14 mouse cellular contexts compared by ENCODE assay signal in genomic region chr8:125428979-125429690, GRCm38 (mm10).
DNase-seq lines count a peak whose midpoint lies in the region; ATAC-seq lines count a peak whose summit lies in the region.
"Had no signal": no experiment of that assay in that cellular context is flagged by ENCODE, and none has a peak within 500 bp of the region (broad histone marks: within the 10 kb centered on the region; RNA-seq: fewer than 3 reads in every experiment).

No protein-coding gene starts in this region.

- no peak overlapping the region for H3K4me2 ChIP-seq in hindbrain, embryonic 11.5 days (replicated peaks; ENCODE audit: low read depth, low read length)
- H3K4me2 ChIP-seq in neural tube, embryonic 13.5 days = no peak overlapping the region
- H3K4me2 ChIP-seq: embryonic facial prominence, embryonic 13.5 days had no signal

- peaks cover 33% of the 10 kb centered on the region for H3K4me1 ChIP-seq in heart, embryonic 10.5 days
- H3K4me1 ChIP-seq in hindbrain, embryonic 11.5 days (replicated peaks; ENCODE audit: control insufficient read depth, insufficient read depth, low read length) = peaks cover 5% of the 10 kb centered on the region
- peaks cover 33% of the 10 kb centered on the region for H3K4me1 ChIP-seq in neural tube, embryonic 13.5 days (replicated peaks)

- H3K9me3 ChIP-seq in heart, embryonic 10.5 days = no peaks in the 10 kb centered on the region
- H3K9me3 ChIP-seq in hindbrain, embryonic 11.5 days (ENCODE audit: control insufficient read depth, low read length) = no peaks in the 10 kb centered on the region
- H3K9me3 ChIP-seq in neural tube, embryonic 13.5 days = no peaks in the 10 kb centered on the region
- H3K9me3 ChIP-seq: embryonic facial prominence, embryonic 13.5 days had no signal

- H3K36me3 ChIP-seq in heart, embryonic 10.5 days = peaks cover 56% of the 10 kb centered on the region
- H3K36me3 ChIP-seq in hindbrain, embryonic 11.5 days (ENCODE audit: control insufficient read depth, insufficient read depth, low read length) = no peaks in the 10 kb centered on the region; the same call in 1 of the 2 replicates
- H3K36me3 ChIP-seq in neural tube, embryonic 13.5 days = peaks cover 40% of the 10 kb centered on the region

- H3K27me3 ChIP-seq in heart, embryonic 10.5 days (ENCODE audit: insufficient read depth, poor library complexity, severe bottlenecking) = no peaks in the 10 kb centered on the region
- no peaks in the 10 kb centered on the region for H3K27me3 ChIP-seq in hindbrain, embryonic 11.5 days (ENCODE audit: control insufficient read depth, insufficient read depth, low read length)
- H3K27me3 ChIP-seq in neural tube, embryonic 13.5 days = 0 out of 2 replicates have a peak, but pooled peaks cover 5% of the 10 kb centered on the region
- H3K27me3 ChIP-seq: embryonic facial prominence, embryonic 13.5 days had no signal

- ATAC-seq in hindbrain, embryonic 11.5 days (ENCODE audit: low FRiP score) = peak; percentile 75
- no peak for ATAC-seq in neural tube, embryonic 13.5 days (ENCODE audit: low read depth)

- DNase-seq in heart, embryonic 10.5 days (ENCODE audit: low spot score) = no peak
- DNase-seq in heart, adult 9 months (ENCODE audit: low spot score in 2 of 2) = no peak
- peak; percentile 23 to 41 for DNase-seq in thymus, postnatal 10 days (ENCODE audit: low spot score in 2 of 2)
- no peak for DNase-seq in thymus, postnatal 25 days
- peak; percentile 31 for DNase-seq in hindbrain, embryonic 11.5 days (ENCODE audit: low spot score)
- no peak for DNase-seq in ovary, adult 18-20 months (ENCODE audit: low spot score)
- DNase-seq in urinary bladder, postnatal 10 days (ENCODE audit: low spot score) = no peak
- DNase-seq: adrenal gland, adult 8-10 months; cerebellum, adult 11 months; kidney, adult 18-20 months; liver; lung, postnatal 4 days had no signal

- 72% methylated on average over 8 of the region's 8 CpGs for WGBS in heart, embryonic 10.5 days
- WGBS in hindbrain, embryonic 11.5 days = 29% methylated on average over 8 of the region's 8 CpGs
- WGBS in neural tube, embryonic 13.5 days = 19% methylated on average over 8 of the region's 8 CpGs

- no peak overlapping the region for H3K9ac ChIP-seq in hindbrain, embryonic 11.5 days (ENCODE audit: low read depth, low read length)
- no peak overlapping the region for H3K9ac ChIP-seq in neural tube, embryonic 13.5 days
- H3K9ac ChIP-seq: embryonic facial prominence, embryonic 13.5 days had no signal

- H3K4me3 ChIP-seq in heart, embryonic 10.5 days = no peak overlapping the region
- no peak overlapping the region for H3K4me3 ChIP-seq in hindbrain, embryonic 11.5 days (ENCODE audit: low read depth, low read length)
- H3K4me3 ChIP-seq in neural tube, embryonic 13.5 days = no peak overlapping the region
- H3K4me3 ChIP-seq: embryonic facial prominence, embryonic 13.5 days had no signal

- 0 out of 2 replicates have a peak overlapping the region, but pooled peaks have one; percentile 7 for H3K27ac ChIP-seq in heart, embryonic 10.5 days
- 0 out of 2 replicates have a peak overlapping the region, but pooled peaks have one; percentile 21 for H3K27ac ChIP-seq in hindbrain, embryonic 11.5 days (ENCODE audit: low read depth, low read length)
- peak overlapping the region; percentile 65; the same call in 1 of the 2 replicates for H3K27ac ChIP-seq in neural tube, embryonic 13.5 days (replicated peaks)
- H3K27ac ChIP-seq: embryonic facial prominence, embryonic 13.5 days had no signal

Comparison
In these comparisons a context has a peak if more than half of its experiments do, and no peak if none do; other contexts are left out.
1. DNase-seq: peak in thymus, postnatal 10 days (2 of 2) and hindbrain, embryonic 11.5 days (single experiment); none in heart, embryonic 10.5 days (single experiment), heart, adult 9 months (0 of 2), thymus, postnatal 25 days (single experiment), ovary, adult 18-20 months (single experiment) and urinary bladder, postnatal 10 days (single experiment).
2. H3K27ac ChIP-seq: peak in every context shown above with its lines; median percentile 65 in neural tube, embryonic 13.5 days; 21 in hindbrain, embryonic 11.5 days; 7 in heart, embryonic 10.5 days.